In the genomic region with DNA sequence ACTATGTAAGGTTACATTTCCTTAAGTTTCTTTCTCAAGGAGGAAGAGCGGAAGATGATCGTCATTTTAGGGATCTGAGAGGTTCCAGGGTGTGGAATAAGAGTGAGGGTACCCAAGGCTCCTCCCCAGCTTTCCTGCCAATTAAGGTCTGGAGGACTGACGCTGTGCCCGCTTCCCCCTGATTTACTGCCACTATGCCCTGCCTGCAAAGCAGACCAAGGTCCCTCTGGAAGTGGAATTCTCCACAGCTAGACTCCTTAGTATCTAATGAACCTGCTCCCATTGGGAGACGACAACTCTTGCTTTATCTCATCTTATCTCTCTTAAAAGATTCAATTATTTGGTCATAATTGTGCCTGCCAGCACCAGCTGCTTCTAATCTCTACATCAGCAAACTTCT, we compare ENCODE assay signal across 26 mouse cellular contexts. TPM values are rescaled to one million over a fixed set of nuclear protein-coding genes. Genes with fewer than 3 reads are reported as not detected.
"Had no signal": no experiment of that assay in that cellular context is flagged by ENCODE, and none has a peak within 500 bp of the region (broad histone marks: within the 10 kb centered on the region; RNA-seq: fewer than 3 reads in every experiment).

No protein-coding gene starts in this region.

- H3K9me3 ChIP-seq: liver, embryonic 13.5 days; neural tube, embryonic 12.5 days had no signal

- H3K9ac ChIP-seq: liver, embryonic 13.5 days; neural tube, embryonic 12.5 days had no signal

- H3K27ac ChIP-seq: kidney, postnatal 0 days; layer of hippocampus, adult 2 months; left cerebral cortex, adult 2 months; liver, embryonic 13.5 days; neural tube, embryonic 12.5 days had no signal

- DNase-seq: kidney, adult 2 months; kidney, postnatal 25 days; layer of hippocampus, adult 9-11 months; layer of hippocampus, postnatal 36 days; liver, embryonic 13.5 days; lung, adult 2 months; lung, postnatal 14 days; lung, postnatal 4 days; thymus, adult 18-20 months; thymus, postnatal 36 days had no signal

- H3K4me1 ChIP-seq: liver, embryonic 13.5 days had no signal

- H3K4me2 ChIP-seq: liver, embryonic 13.5 days; neural tube, embryonic 12.5 days had no signal

- H3K4me3 ChIP-seq: layer of hippocampus, adult 2 months; left cerebral cortex, adult 2 months; liver, embryonic 13.5 days; myocyte; neural tube, embryonic 12.5 days had no signal

- ATAC-seq: intestine, postnatal 0 days had no signal

- H3K27me3 ChIP-seq: liver, embryonic 13.5 days; neural tube, embryonic 12.5 days had no signal

- H3K36me3 ChIP-seq: liver, embryonic 13.5 days; neural tube, embryonic 12.5 days had no signal

RNA-seq across cellular contexts. Expression of a gene that starts 59.8 kb away (rescaled TPM):
- total RNA-seq: liver, adult 2 months; megakaryocyte progenitor cell, adult 5-6 weeks; megakaryocyte-erythroid progenitor cell, adult 5-6 weeks; monocyte, adult 5-6 weeks had no signal
- polyA plus RNA-seq: intestine, postnatal 0 days; kidney, adult 2 months; kidney, embryonic 14.5 days; kidney, postnatal 0 days; large intestine, adult 2 months; liver, adult 2 months; liver, embryonic 13.5 days; liver, embryonic 16.5 days; lung, adult 2 months; lung, embryonic 16.5 days; small intestine, adult 2 months; urinary bladder, adult 2 months had no signal
